7 mouse cellular contexts compared by ENCODE assay signal in the genomic region with DNA sequence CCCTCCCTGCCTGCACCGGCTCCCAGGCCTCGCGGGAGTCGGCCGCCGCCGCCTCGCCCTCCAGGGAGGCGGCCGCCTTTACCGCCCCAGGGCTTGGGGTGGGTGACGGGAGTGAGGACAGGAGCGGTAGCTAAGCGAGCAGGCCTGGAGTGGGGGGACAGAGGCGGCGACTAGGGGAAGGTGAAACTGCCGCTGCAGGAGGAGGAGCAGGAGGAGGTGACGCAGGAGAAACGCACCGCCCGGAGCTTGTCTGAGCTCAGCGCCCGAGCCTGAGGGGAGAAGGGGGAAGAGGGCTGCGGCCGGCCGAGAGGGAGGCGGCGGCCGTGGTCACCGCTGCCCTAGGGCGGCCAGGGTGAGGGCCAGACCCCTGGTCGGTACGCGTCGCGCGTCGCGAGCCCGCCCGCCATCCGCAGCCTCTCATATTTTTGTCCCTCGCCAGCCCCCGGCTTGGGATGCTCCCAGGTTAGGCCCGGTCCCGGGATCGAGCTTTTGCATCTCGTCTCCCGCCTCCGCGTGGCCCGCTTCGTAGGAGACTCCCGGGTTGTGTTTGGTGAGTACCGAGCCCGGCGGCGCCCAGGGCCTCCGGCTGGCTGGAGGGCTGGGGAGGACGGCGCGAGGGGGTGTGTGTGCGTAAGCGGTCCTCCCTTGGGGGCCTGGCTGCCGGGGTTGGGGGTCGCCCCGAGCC. TPM values are rescaled to one million over a fixed set of nuclear protein-coding genes. Genes with fewer than 3 reads are reported as not detected.
DNase-seq lines count a peak whose midpoint lies in the region; ATAC-seq and TF ChIP-seq lines count a peak whose summit lies in the region.

No protein-coding gene starts in this region.

- 12% methylated on average over 65 of the region's 67 CpGs for WGBS in limb, embryonic 10.5 days
- WGBS in midbrain, embryonic 12.5 days: 28% methylated on average over 59 of the region's 67 CpGs
- WGBS in small intestine, adult 2 months: 7% methylated on average over 61 of the region's 67 CpGs

- H3K9ac ChIP-seq in midbrain, embryonic 12.5 days (replicated peaks): peak overlapping the region; percentile 87

- ATAC-seq in granulocyte monocyte progenitor cell, adult 5-6 weeks (replicated peaks; ENCODE audit: poor library complexity, severe bottlenecking): peak; percentile 54
- peak; percentile 3 for ATAC-seq in midbrain, embryonic 12.5 days (ENCODE audit: low FRiP score, low read depth)

- TF ChIP-seq POLR2A in small intestine, adult 2 months (IDR thresholded peaks at IDR 0.05; ENCODE audit: low read depth, low read length): 0 out of 2 replicates have a peak, but pooled peaks have one; percentile 8

- H3K27ac ChIP-seq in limb, embryonic 10.5 days: peak overlapping the region; percentile 93
- peak overlapping the region; percentile 96 for H3K27ac ChIP-seq in midbrain, embryonic 12.5 days (replicated peaks)
- peak overlapping the region; percentile 95 for H3K27ac ChIP-seq in small intestine, adult 2 months (ENCODE audit: insufficient read depth, low read depth, low read length)

- H3K9me3 ChIP-seq in limb, embryonic 10.5 days (replicated peaks): no peaks in the 10 kb centered on the region
- no peaks in the 10 kb centered on the region for H3K9me3 ChIP-seq in midbrain, embryonic 12.5 days

- peak overlapping the region; percentile 74 for H3K4me3 ChIP-seq in limb, embryonic 10.5 days
- H3K4me3 ChIP-seq in midbrain, embryonic 12.5 days: peak overlapping the region; percentile 72
- H3K4me3 ChIP-seq in small intestine, adult 2 months (ENCODE audit: low read depth, low read length): peak overlapping the region; percentile 92

- H3K4me2 ChIP-seq in midbrain, embryonic 12.5 days (replicated peaks): peak overlapping the region; percentile 53

- TF ChIP-seq CTCF in small intestine, adult 2 months (IDR thresholded peaks at IDR 0.05; ENCODE audit: extremely low read depth, insufficient read length, insufficient replicate concordance, low read depth, low read length): no peak

- no peaks in the 10 kb centered on the region for H3K4me1 ChIP-seq in limb, embryonic 10.5 days
- no peaks in the 10 kb centered on the region for H3K4me1 ChIP-seq in midbrain, embryonic 12.5 days
- H3K4me1 ChIP-seq in small intestine, adult 2 months (ENCODE audit: control insufficient read depth, insufficient read depth, insufficient read length, low read length): no peaks in the 10 kb centered on the region

- peak; percentile 86 for DNase-seq in adrenal gland, adult 2 months
- DNase-seq in embryo, embryonic 11.5 days (ENCODE audit: low read depth, low spot score): peak; percentile 35
- peak; percentile 72 for DNase-seq in kidney, adult 11 months
- peak; percentile 69 for DNase-seq in limb, embryonic 10.5 days (ENCODE audit: low spot score)

- peaks cover 55% of the 10 kb centered on the region for H3K27me3 ChIP-seq in limb, embryonic 10.5 days (ENCODE audit: low read depth, poor library complexity, severe bottlenecking)
- H3K27me3 ChIP-seq in midbrain, embryonic 12.5 days: peaks cover 3% of the 10 kb centered on the region
- no peaks in the 10 kb centered on the region for H3K27me3 ChIP-seq in small intestine, adult 2 months (ENCODE audit: control insufficient read depth, insufficient read depth, low read length)

- H3K36me3 ChIP-seq in limb, embryonic 10.5 days: 0 out of 2 replicates have a peak, but pooled peaks cover 2% of the 10 kb centered on the region
- H3K36me3 ChIP-seq in midbrain, embryonic 12.5 days: no peaks in the 10 kb centered on the region
- H3K36me3 ChIP-seq in small intestine, adult 2 months (ENCODE audit: control insufficient read depth, insufficient read depth, low read length): peaks cover 2% of the 10 kb centered on the region

RNA-seq across cellular contexts. Expression of a gene that starts 0.6 kb away (rescaled TPM):
- total RNA-seq in adrenal gland, adult 2 months (2021): 100 to 1,000 TPM; 139 to 223 TPM
- 3.5 and 6.5 TPM in 2 replicates for polyA plus RNA-seq in adrenal gland, adult 2 months (2012; rRNA removed)
- total RNA-seq in granulocyte monocyte progenitor cell, adult 5-6 weeks (2014; fragmentation: Nextera tagmentation): 80.5 and 97.7 TPM in 2 replicates
- 136 and 146 TPM in 2 replicates for total RNA-seq in granulocyte monocyte progenitor cell, adult 5-6 weeks (2017)
- polyA plus RNA-seq in limb, embryonic 10.5 days (2016; fragmentation: Nextera tagmentation; extraction: Ambion mirVana): 33.3 and 35.2 TPM in 2 replicates
- 68.8 and 72.5 TPM in 2 replicates for polyA plus RNA-seq in midbrain, embryonic 12.5 days (2016; fragmentation: Nextera tagmentation; extraction: Ambion mirVana)
- polyA plus RNA-seq in small intestine, adult 2 months (2012; rRNA removed): 2.6 and 5.4 TPM in 2 replicates

Comparison
In these comparisons a context has a peak if more than half of its experiments do, and no peak if none do; other contexts are left out.
1. Peak in every context shown above with its lines: DNase-seq, ATAC-seq, H3K4me3 ChIP-seq and H3K27ac ChIP-seq.
2. DNase-seq: peak in every context shown above with its lines; median percentile 86 in adrenal gland, adult 2 months; 72 in kidney, adult 11 months; 69 in limb, embryonic 10.5 days; 35 in embryo, embryonic 11.5 days.